Mouse (Mus musculus) embryonic fibroblast, embryonic 13.5 days (primary cell): ENCODE data around the gene Pltp.

Experiments used
- CTCF ChIP-seq: IDR thresholded peaks from 2 replicates; pipeline ENCODE4 v1.5.1; 2011; ENCODE audit warnings: mild to moderate bottlenecking, control low read depth, low read length, moderate library complexity, borderline replicate concordance; ENCODE audit not compliant: insufficient read depth
- POLR2A ChIP-seq: IDR thresholded peaks from 2 replicates; pipeline ENCODE4 v1.6.1; 2011; ENCODE audit warnings: low read depth, mild to moderate bottlenecking, control low read depth, low read length, moderate library complexity

DNA sequence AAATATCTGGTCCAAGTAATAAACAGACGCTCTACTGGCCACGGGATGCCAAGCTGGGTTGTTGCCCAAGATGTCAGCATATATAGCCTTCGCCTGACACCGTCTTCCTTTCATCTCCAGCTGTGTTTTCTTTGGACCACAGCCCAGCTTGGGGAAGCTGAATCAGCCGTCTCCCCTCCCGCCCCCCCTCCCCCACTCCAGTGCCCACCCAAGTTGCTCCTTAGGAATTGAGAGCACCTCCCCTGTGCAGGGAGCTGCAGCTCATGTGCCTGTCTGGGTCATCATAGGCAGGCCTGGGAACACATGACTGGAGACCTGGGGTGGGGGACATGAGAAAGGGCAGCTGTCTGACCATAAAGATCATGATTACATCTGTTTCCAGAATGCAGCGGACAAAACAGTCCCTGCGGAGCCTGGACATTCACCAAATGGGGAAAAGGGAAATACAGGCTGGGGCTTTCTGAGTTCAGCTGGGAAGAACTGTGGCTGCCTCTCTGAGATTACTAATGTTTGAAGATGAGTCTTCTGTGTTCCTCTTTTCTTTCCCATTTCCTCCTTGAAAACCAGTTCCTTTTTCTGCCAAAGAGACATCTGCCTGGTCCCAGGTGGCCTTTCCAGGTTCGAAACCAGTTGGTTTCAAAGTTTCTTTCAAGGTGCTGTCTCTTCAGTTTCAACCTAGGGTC is 4.8 kb upstream of the Pltp start:
- TF ChIP-seq CTCF (no peak), POLR2A (no peak)
